Mouse (Mus musculus) intestine, embryonic 14.5 days (tissue): ENCODE measurements at regions not wholly inside any gene's neighbourhood (a gene's known extent, or its start where the extent isn't known, plus 50 kb on each side); places are given as distances from the start of the nearest gene placed in this dataset.
"Not testable (repeated sequence)": the region's sequence is repeated elsewhere in the genome, so short reads cannot be mapped to it uniquely, and the experiment has no call there.

Experiments used
- ATAC-seq: fragments of 200-750 bp; cut with Nextera tagmentation; replicated peaks from 2 replicates; pipeline ENCODE4 v1.8.0; 2017; ENCODE audit warnings: low read depth, moderate number of reproducible peaks, moderate TSS enrichment, moderate library complexity; ENCODE audit not compliant: low FRiP score, low TSS enrichment
- DNase-seq: peaks from one replicate; pipeline ENCODE4 v3.0.0-alpha.2; 2018; ENCODE audit warnings: low spot score
- H3K27ac ChIP-seq: fragments of 300-500 bp; sonication (generic); 2 replicates; pipeline ENCODE4 v1.5.1; 2014; ENCODE audit warnings: low read depth, mild to moderate bottlenecking, control low read depth
- H3K27me3 ChIP-seq: fragments of 300-500 bp; sonication (generic); replicated peaks from 2 replicates; pipeline ENCODE4 v1.6.1; 2014; ENCODE audit warnings: low read length, control low read depth; ENCODE audit not compliant: control insufficient read depth, insufficient read depth
- H3K36me3 ChIP-seq: fragments of 300-500 bp; sonication (generic); 2 replicates; pipeline ENCODE4 v1.6.1; 2014; ENCODE audit warnings: low read length, control low read depth; ENCODE audit not compliant: control insufficient read depth, insufficient read depth
- H3K4me1 ChIP-seq: fragments of 300-500 bp; sonication (generic); replicated peaks from 2 replicates; pipeline ENCODE4 v1.6.1; 2014; ENCODE audit warnings: low read length, control low read depth, mixed read lengths; ENCODE audit not compliant: control insufficient read depth, insufficient read depth
- H3K4me2 ChIP-seq: fragments of 300-500 bp; sonication (generic); 2 replicates; pipeline ENCODE4 v1.6.1; 2014; ENCODE audit warnings: low read length
- H3K4me3 ChIP-seq: fragments of 300-500 bp; sonication (generic); 2 replicates; pipeline ENCODE4 v1.5.1; 2014; ENCODE audit warnings: low read depth, low read length, control low read depth, mixed read lengths
- H3K9ac ChIP-seq: fragments of 300-500 bp; sonication (generic); 2 replicates; pipeline ENCODE4 v1.6.1; 2014; ENCODE audit warnings: mild to moderate bottlenecking, low read length
- H3K9me3 ChIP-seq: fragments of 300-500 bp; sonication (generic); 2 replicates; pipeline ENCODE4 v1.6.1; 2016; ENCODE audit warnings: low read length, control low read depth; ENCODE audit not compliant: control insufficient read depth
- whole genome bisulfite sequencing: fragments of 180-500 bp; shearing (Covaris S2); extraction: QIAGEN DNeasy Blood & Tissue Kit; methylation state at CpG from one replicate; pipeline ENCODE4 v1.1.7; 2014; 5-methylcytosine and 5-hydroxymethylcytosine counted together

- H3K27ac ChIP-seq, result no peak overlapping the region
- no peak overlapping the region for H3K9ac ChIP-seq
- H3K4me3 ChIP-seq, result no peak overlapping the region
- no peaks in the 10 kb centered on the region for H3K27me3 ChIP-seq
- H3K4me1 ChIP-seq, result peaks cover 14% of the 10 kb centered on the region
- no peak for DNase-seq
- 79% methylated on average over 4 of the region's 4 CpGs for WGBS
- no peaks in the 10 kb centered on the region for H3K9me3 ChIP-seq
- no peak for ATAC-seq
- no peaks in the 10 kb centered on the region for H3K36me3 ChIP-seq
- H3K4me2 ChIP-seq, result no peak overlapping the region
Observed at GRCm38 (mm10) chr10:120675369-120675768, 199.1 kb upstream of the Hmga2 start.

- no peak overlapping the region for H3K27ac ChIP-seq
- DNase-seq (no peak), ATAC-seq (no peak)
- H3K4me1 ChIP-seq, result peaks cover 10% of the 10 kb centered on the region
- no peaks in the 10 kb centered on the region for H3K36me3 ChIP-seq
- H3K4me2 ChIP-seq, result no peak overlapping the region
- H3K9ac ChIP-seq, result no peak overlapping the region
- 67% methylated on average over 10 of the region's 10 CpGs for WGBS
- H3K9me3 ChIP-seq, result no peaks in the 10 kb centered on the region
- no peaks in the 10 kb centered on the region for H3K27me3 ChIP-seq
- H3K4me3 ChIP-seq, result no peak overlapping the region
Observed at GRCm38 (mm10) chr10:120674321-120675045, 198.2 kb upstream of the Hmga2 start.

GRCm38 (mm10) chr10:120667678-120668031 lies 191.4 kb upstream of the Hmga2 start:
- not testable (repeated sequence) for H3K27me3 ChIP-seq, H3K4me1 ChIP-seq, H3K9me3 ChIP-seq, H3K4me3 ChIP-seq, ATAC-seq, H3K4me2 ChIP-seq, H3K36me3 ChIP-seq, H3K9ac ChIP-seq, H3K27ac ChIP-seq, DNase-seq
- WGBS, result 96% methylated on average over 7 of the region's 7 CpGs

- H3K27me3 ChIP-seq, result no peaks in the 10 kb centered on the region
- H3K27ac ChIP-seq, result no peak overlapping the region
- no peak for DNase-seq
- WGBS, result 68% methylated on average over 12 of the region's 12 CpGs
- no peak overlapping the region for H3K4me3 ChIP-seq
- no peaks in the 10 kb centered on the region for H3K4me1 ChIP-seq
- no peak for ATAC-seq
- H3K36me3 ChIP-seq, result no peaks in the 10 kb centered on the region
- no peak overlapping the region for H3K4me2 ChIP-seq
- H3K9ac ChIP-seq, result no peak overlapping the region
- H3K9me3 ChIP-seq, result no peaks in the 10 kb centered on the region
Observed at GRCm38 (mm10) chr10:120666985-120667677, 190.9 kb upstream of the Hmga2 start.

GRCm38 (mm10) chr10:120666202-120666860 lies 190.1 kb upstream of the Hmga2 start:
- H3K9me3 ChIP-seq, result no peaks in the 10 kb centered on the region
- H3K4me1 ChIP-seq, result no peaks in the 10 kb centered on the region
- no peak overlapping the region for H3K27ac ChIP-seq
- H3K36me3 ChIP-seq, result no peaks in the 10 kb centered on the region
- WGBS, result 79% methylated on average over 7 of the region's 7 CpGs
- DNase-seq (no peak), ATAC-seq (no peak)
- H3K9ac ChIP-seq, result no peak overlapping the region
- H3K4me2 ChIP-seq, result no peak overlapping the region
- H3K4me3 ChIP-seq, result no peak overlapping the region
- no peaks in the 10 kb centered on the region for H3K27me3 ChIP-seq

- Histone ChIP-seq H3K36me3 (no peaks in the 10 kb centered on the region), H3K9me3 (no peaks in the 10 kb centered on the region), H3K4me2 (no peak overlapping the region), H3K9ac (no peak overlapping the region), H3K27me3 (no peaks in the 10 kb centered on the region), H3K27ac (no peak overlapping the region), H3K4me3 (no peak overlapping the region), H3K4me1 (no peaks in the 10 kb centered on the region)
- ATAC-seq (no peak), DNase-seq (no peak)
- WGBS, result 59% methylated on average over 5 of the region's 5 CpGs
Observed at GRCm38 (mm10) chr10:120665670-120666069, 189.4 kb upstream of the Hmga2 start.

GRCm38 (mm10) chr10:120664419-120664818 lies 188.2 kb upstream of the Hmga2 start:
- no peak for DNase-seq
- H3K4me1 ChIP-seq, result peaks cover 4% of the 10 kb centered on the region; the same call in 1 of the 2 replicates
- no peak overlapping the region for H3K4me2 ChIP-seq
- H3K27ac ChIP-seq, result no peak overlapping the region
- no peak overlapping the region for H3K4me3 ChIP-seq
- WGBS, result 85% methylated on average over 5 of the region's 5 CpGs
- no peaks in the 10 kb centered on the region for H3K9me3 ChIP-seq
- H3K27me3 ChIP-seq, result no peaks in the 10 kb centered on the region
- H3K9ac ChIP-seq, result no peak overlapping the region
- H3K36me3 ChIP-seq, result no peaks in the 10 kb centered on the region
- no peak for ATAC-seq

GRCm38 (mm10) chr10:120663396-120663795 lies 187.1 kb upstream of the Hmga2 start:
- 33% methylated on average over 11 of the region's 11 CpGs for WGBS
- DNase-seq (peak; percentile 48), ATAC-seq (no peak)
- Histone ChIP-seq H3K9me3 (no peaks in the 10 kb centered on the region), H3K27me3 (no peaks in the 10 kb centered on the region), H3K4me1 (peaks cover 4% of the 10 kb centered on the region; the same call in 1 of the 2 replicates), H3K4me3 (no peak overlapping the region), H3K27ac (no peak overlapping the region), H3K4me2 (no peak overlapping the region), H3K9ac (no peak overlapping the region), H3K36me3 (no peaks in the 10 kb centered on the region)
